Mouse (Mus musculus) neutrophil, adult 5-6 weeks (primary cell): ENCODE results near the gene Rrp8. TPM values are rescaled to one million over a fixed set of nuclear protein-coding genes. Genes with fewer than 3 reads are reported as not detected.

Source experiments
- ATAC-seq: fragments of 151-379, 151-347 bp; 2 replicates; pipeline ENCODE4 v1.8.0; 2017; ENCODE audit warnings: mild to moderate bottlenecking, moderate TSS enrichment; ENCODE audit not compliant: insufficient number of reproducible peaks, poor library complexity, low FRiP score, severe bottlenecking; ENCODE audit errors: extremely low read depth
- total RNA-seq: library from RNA; stranded (forward); fragments of 200-1000 nt; gene quantifications from 2 replicates; pipeline ENCODE4 v1.2.3, GENCODE M21; 2017

Gene Rrp8
- total RNA-seq, 1 experiment from 2014 or later = 21.3 TPM

- ATAC-seq = peak; percentile 89
These were observed 10.8 kb downstream of the Rrp8 start for GRCm38 (mm10) chr7:105726144-105726979.

- ATAC-seq = no peak
These were observed 15.3 kb downstream of the Rrp8 start for GRCm38 (mm10) chr7:105721916-105722315.

GRCm38 (mm10) chr7:105715366-105715765 is 21.8 kb downstream of the Rrp8 start:
- no peak for ATAC-seq

- ATAC-seq = no peak
These were observed 28.5 kb downstream of the Rrp8 start for GRCm38 (mm10) chr7:105708733-105709132.

- ATAC-seq = no peak
These were observed 33.4 kb downstream of the Rrp8 start for GRCm38 (mm10) chr7:105703816-105704215.

- ATAC-seq = no peak
These were observed 34.0 kb downstream of the Rrp8 start for GRCm38 (mm10) chr7:105703184-105703583.

GRCm38 (mm10) chr7:105690875-105691274 is 46.3 kb downstream of the Rrp8 start:
- ATAC-seq = no peak

- no peak for ATAC-seq
These were observed 51.5 kb downstream of the Rrp8 start for GRCm38 (mm10) chr7:105685541-105686197.

Other genes starting within 250 kb of the Rrp8 start
- gene Smpd1, start 183.0 kb downstream of the Rrp8 start, total RNA-seq = 19.6 and 26.4 TPM in 2 replicates
- gene Apbb1, start 155.7 kb downstream of the Rrp8 start, total RNA-seq = 1.8 and 5.6 TPM in 2 replicates
- not detected in 2 replicates for gene Hpx, start 137.2 kb downstream of the Rrp8 start, total RNA-seq
- 23.3 and 23.5 TPM in 2 replicates for gene Trim3, start 103.8 kb downstream of the Rrp8 start, total RNA-seq
- gene Timm10b, start 97.3 kb downstream of the Rrp8 start, total RNA-seq = 102 and 144 TPM in 2 replicates
- gene Arfip2, start 97.0 kb downstream of the Rrp8 start, total RNA-seq = 24.2 and 28.5 TPM in 2 replicates
- gene Gm45799, start 96.8 kb downstream of the Rrp8 start, total RNA-seq = 4.7 and 16.1 TPM in 2 replicates
- 9.4 and 11.7 TPM in 2 replicates for gene Dnhd1, start 86.6 kb downstream of the Rrp8 start, total RNA-seq
- 125 and 168 TPM in 2 replicates for gene Ilk, start 793 bp downstream of the Rrp8 start, total RNA-seq
- 82.6 and 111 TPM in 2 replicates for gene Taf10, start 7.0 kb upstream of the Rrp8 start, total RNA-seq
- gene Tpp1, start 14.8 kb upstream of the Rrp8 start, total RNA-seq = 21.6 and 27.6 TPM in 2 replicates
- not detected in 2 replicates for gene Dchs1, start 50.3 kb upstream of the Rrp8 start, total RNA-seq
- gene Mrpl17, start 73.7 kb upstream of the Rrp8 start, total RNA-seq = 32.5 and 44.4 TPM in 2 replicates
- 227 and 247 TPM in 2 replicates for gene Gm4070, start 216.6 kb upstream of the Rrp8 start, total RNA-seq